Mouse (Mus musculus) liver, adult 2 months (tissue): ENCODE measurements around the gene Nudt2.

ENCODE experiments used
- CTCF ChIP-seq: fragments of 200-500 bp; IDR thresholded peaks from 2 replicates; pipeline ENCODE4 v1.5.1; 2011; ENCODE audit warnings: low read depth, low read length, control low read depth
- POLR2A ChIP-seq: fragments of 200-500 bp; IDR thresholded peaks from 2 replicates; pipeline ENCODE4 v1.6.1; 2011; ENCODE audit warnings: low read length, control low read depth; ENCODE audit not compliant: insufficient read depth; ENCODE audit errors: extremely low read depth

DNA sequence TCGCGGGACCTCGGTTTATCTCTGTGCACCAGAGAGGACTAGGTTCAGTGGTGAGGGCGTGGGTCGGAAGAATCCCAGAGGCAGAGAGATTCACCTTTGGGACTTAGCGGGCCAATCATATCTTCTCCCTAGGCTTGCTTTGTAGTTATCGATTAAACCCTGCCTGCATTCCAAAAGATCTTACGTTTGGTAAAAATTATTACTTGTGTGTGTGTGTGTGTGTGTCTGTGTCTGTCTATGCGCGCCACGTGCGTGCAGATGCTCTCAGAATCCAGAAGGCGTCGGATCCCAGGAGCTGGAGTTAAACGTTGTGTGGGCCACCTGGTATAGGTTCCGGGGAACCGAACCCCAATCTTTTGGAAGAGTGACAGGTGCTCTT, 325 bp downstream of the Nudt2 start:
- TF ChIP-seq POLR2A (no peak), CTCF (0 out of 2 replicates have a peak, but pooled peaks have one; percentile 18)
